ENCODE assay signal across 8 mouse cellular contexts in the genomic region with DNA sequence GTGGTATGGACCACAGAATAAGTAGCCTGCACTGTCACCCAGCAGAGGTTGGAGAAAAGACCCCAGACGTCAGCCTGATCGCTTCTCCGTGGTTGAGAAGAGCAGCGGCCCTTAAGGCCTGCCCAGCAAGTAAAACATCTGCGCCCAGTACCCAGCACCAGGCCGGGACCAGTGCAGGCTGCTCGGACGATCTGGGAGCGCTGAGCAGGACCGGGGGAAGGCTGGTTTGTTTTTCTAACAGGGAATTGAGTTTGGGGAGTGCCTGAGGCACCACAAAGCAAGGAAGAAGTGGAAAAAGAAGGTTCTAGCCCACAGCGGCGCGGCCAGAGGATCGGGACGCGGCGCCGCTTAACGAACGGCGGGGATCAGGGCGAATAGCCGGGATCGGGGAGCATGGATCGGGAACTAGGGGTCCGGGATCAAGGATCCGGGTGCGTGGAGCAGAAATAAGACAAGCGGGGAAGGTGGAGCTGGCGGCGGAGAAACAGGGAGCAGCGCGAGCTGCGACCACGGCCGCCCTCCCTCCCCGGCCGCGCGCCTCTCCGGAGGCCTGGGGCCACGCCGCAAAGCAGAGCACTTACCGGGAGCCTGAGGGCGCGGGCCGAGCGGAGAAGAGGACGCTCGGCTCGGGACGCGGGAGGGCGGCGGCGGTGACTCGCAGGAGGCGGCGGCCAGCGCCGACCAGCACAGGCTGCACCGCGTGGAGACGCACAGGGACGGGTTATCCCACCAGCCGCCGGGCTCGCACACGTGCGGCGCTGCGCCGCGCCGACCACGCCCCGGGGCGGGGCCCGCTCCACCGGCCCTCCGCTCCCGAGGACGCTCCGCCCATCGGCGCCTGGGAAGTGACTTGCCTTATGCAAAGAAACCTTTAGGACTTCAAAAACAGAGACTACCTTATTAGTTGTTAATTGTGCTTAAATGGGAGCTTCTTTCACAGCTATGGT. TPM values are rescaled to one million over a fixed set of nuclear protein-coding genes. Genes with fewer than 3 reads are reported as not detected.
DNase-seq lines count a peak whose midpoint lies in the region; ATAC-seq lines count a peak whose summit lies in the region.

A gene (minus strand): TSS at position 781 of the 947 bp plus-strand sequence.

- H3K36me3 ChIP-seq in embryonic facial prominence, embryonic 11.5 days (replicated peaks; ENCODE audit: control insufficient read depth, insufficient read depth, low read depth, low read length), result no peaks in the 10 kb centered on the region
- no peaks in the 10 kb centered on the region; the same call in 1 of the 2 replicates for H3K36me3 ChIP-seq in limb, embryonic 12.5 days
- no peaks in the 10 kb centered on the region for H3K36me3 ChIP-seq in midbrain, embryonic 14.5 days (ENCODE audit: control insufficient read depth, insufficient read depth, low read length)

- H3K27me3 ChIP-seq in embryonic facial prominence, embryonic 11.5 days (ENCODE audit: control insufficient read depth, insufficient read depth, low read length), result no peaks in the 10 kb centered on the region
- H3K27me3 ChIP-seq in limb, embryonic 12.5 days, result no peaks in the 10 kb centered on the region
- no peaks in the 10 kb centered on the region for H3K27me3 ChIP-seq in midbrain, embryonic 14.5 days (ENCODE audit: control insufficient read depth, insufficient read depth, low read length)

- peak; percentile 88 for ATAC-seq in embryonic facial prominence, embryonic 11.5 days (replicated peaks; ENCODE audit: insufficient number of reproducible peaks, low FRiP score, low TSS enrichment, low read depth)
- ATAC-seq in limb, embryonic 12.5 days (ENCODE audit: insufficient number of reproducible peaks, insufficient read depth, low FRiP score, low TSS enrichment, low read depth), result peak; percentile 82
- peak; percentile 91 for ATAC-seq in midbrain, embryonic 14.5 days (ENCODE audit: low FRiP score, low TSS enrichment)

- no peaks in the 10 kb centered on the region for H3K4me1 ChIP-seq in embryonic facial prominence, embryonic 11.5 days (ENCODE audit: control insufficient read depth, insufficient read depth, low read length)
- peaks cover 22% of the 10 kb centered on the region for H3K4me1 ChIP-seq in limb, embryonic 12.5 days (replicated peaks)
- peaks cover 8% of the 10 kb centered on the region for H3K4me1 ChIP-seq in midbrain, embryonic 14.5 days (ENCODE audit: control insufficient read depth, insufficient read depth, low read length)

- 0% methylated on average over 86 of the region's 86 CpGs for WGBS in embryonic facial prominence, embryonic 11.5 days
- under 1% methylated on average over 86 of the region's 86 CpGs for WGBS in limb, embryonic 12.5 days
- WGBS in midbrain, embryonic 14.5 days, result under 1% methylated on average over 86 of the region's 86 CpGs

- 0 out of 2 replicates have a peak within 1 kb of the TSS, but pooled peaks have one; percentile 35 for H3K27ac ChIP-seq in embryonic facial prominence, embryonic 11.5 days (replicated peaks; ENCODE audit: low read depth, low read length)
- peak within 1 kb of the TSS; percentile 62; the same call in 1 of the 2 replicates for H3K27ac ChIP-seq in limb, embryonic 12.5 days
- peak within 1 kb of the TSS; percentile 14 for H3K27ac ChIP-seq in midbrain, embryonic 14.5 days (replicated peaks; ENCODE audit: low read depth, low read length)

- peak within 1 kb of the TSS; percentile 87 for H3K9ac ChIP-seq in embryonic facial prominence, embryonic 11.5 days (replicated peaks; ENCODE audit: low read length)
- H3K9ac ChIP-seq in limb, embryonic 12.5 days (replicated peaks), result peak within 1 kb of the TSS; percentile 85
- H3K9ac ChIP-seq in midbrain, embryonic 14.5 days (replicated peaks; ENCODE audit: low read length), result peak within 1 kb of the TSS; percentile 69

- DNase-seq in 3T3-L1 (ENCODE audit: low read depth, low spot score), result peak; percentile 84
- DNase-seq in adrenal gland, postnatal 25 days, result peak; percentile 91
- DNase-seq in embryonic facial prominence, embryonic 11.5 days (ENCODE audit: low spot score), result peak; percentile 92
- peak; percentile 99 for DNase-seq in heart, adult 11 months
- DNase-seq in kidney, adult 11 months, result peak; percentile 82
- peak; percentile 94 for DNase-seq in midbrain, embryonic 14.5 days
- peak; percentile 77 for DNase-seq in spleen, adult 12 weeks (ENCODE audit: low spot score)

- H3K4me2 ChIP-seq in embryonic facial prominence, embryonic 11.5 days (ENCODE audit: low read depth, low read length), result peak within 1 kb of the TSS; percentile 74
- peak within 1 kb of the TSS; percentile 70 for H3K4me2 ChIP-seq in limb, embryonic 12.5 days
- H3K4me2 ChIP-seq in midbrain, embryonic 14.5 days (ENCODE audit: low read length), result peak within 1 kb of the TSS; percentile 64

- peak within 1 kb of the TSS; percentile 79 for H3K4me3 ChIP-seq in embryonic facial prominence, embryonic 11.5 days (ENCODE audit: low read depth, low read length)
- peak within 1 kb of the TSS; percentile 89 for H3K4me3 ChIP-seq in limb, embryonic 12.5 days (replicated peaks)
- H3K4me3 ChIP-seq in midbrain, embryonic 14.5 days (replicated peaks; ENCODE audit: low read depth, low read length), result peak within 1 kb of the TSS; percentile 78

- H3K9me3 ChIP-seq in embryonic facial prominence, embryonic 11.5 days (replicated peaks; ENCODE audit: control insufficient read depth, low read length), result no peaks in the 10 kb centered on the region
- peaks cover 3% of the 10 kb centered on the region; the same call in 1 of the 2 replicates for H3K9me3 ChIP-seq in limb, embryonic 12.5 days
- H3K9me3 ChIP-seq in midbrain, embryonic 14.5 days (ENCODE audit: control insufficient read depth, low read length), result no peaks in the 10 kb centered on the region

RNA-seq across cellular contexts. Expression of the gene that starts here (rescaled TPM):
- total RNA-seq in adrenal gland, postnatal 25 days (2021), result 23.7 and 27.3 TPM in 2 replicates
- 34.3 and 35.6 TPM in 2 replicates for polyA plus RNA-seq in embryonic facial prominence, embryonic 11.5 days (2014; fragmentation: Nextera tagmentation; extraction: Ambion mirVana)
- polyA plus RNA-seq in limb, embryonic 12.5 days (2016; fragmentation: Nextera tagmentation; extraction: Ambion mirVana), result 31.5 and 35.0 TPM in 2 replicates
- 11.7 and 15.2 TPM in 2 replicates for polyA plus RNA-seq in midbrain, embryonic 14.5 days (2014; fragmentation: Nextera tagmentation; extraction: Ambion mirVana)

Comparison
In these comparisons a context has a peak if more than half of its experiments do, and no peak if none do; other contexts are left out.
1. Peak in every context shown above with its lines: DNase-seq, ATAC-seq, H3K4me3 ChIP-seq and H3K27ac ChIP-seq.